Mouse (Mus musculus): ENCODE measurements around the gene Klk1b1. TPM values are rescaled to one million over a fixed set of nuclear protein-coding genes. Genes with fewer than 3 reads are reported as not detected.
"Not testable (repeated sequence)": the region's sequence is repeated elsewhere in the genome, so short reads cannot be mapped to it uniquely, and the experiment has no call there.

Klk1b1 gene
- polyA plus RNA-seq, 1 experiment from 2014 or later = not detected

DNA sequence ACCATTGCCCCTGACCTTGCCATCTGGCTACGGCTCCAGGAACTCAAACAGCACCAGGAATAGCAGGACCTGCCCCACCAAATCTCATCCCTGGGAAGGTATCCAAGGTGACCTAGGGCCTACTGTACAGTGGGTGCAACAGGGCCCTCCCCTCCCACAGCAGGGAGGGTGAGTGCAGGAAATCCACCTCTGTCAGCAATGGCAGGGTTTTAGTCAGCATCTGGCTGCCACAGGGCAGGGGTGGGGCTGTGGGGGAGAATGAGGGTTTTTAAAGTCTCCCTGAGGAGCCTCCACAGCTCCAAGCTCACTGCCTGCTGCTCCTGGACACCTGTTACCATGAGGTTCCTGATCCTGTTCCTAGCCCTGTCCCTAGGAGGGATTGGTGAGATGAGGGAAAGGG, 9.2 kb downstream of the Klk1b1 start, which contains the start of gene Klk1b9:
Gene Klk1b9 (plus strand): TSS at position 301 of the 400 bp plus-strand sequence.
- H3K4me1 ChIP-seq (replicated peaks; ENCODE audit: control insufficient read depth, insufficient read depth, low read length); H3K36me3 ChIP-seq (ENCODE audit: control insufficient read depth, insufficient read depth, low read length); H3K9ac ChIP-seq (ENCODE audit: low read length); H3K4me2 ChIP-seq (ENCODE audit: low read depth, low read length); ATAC-seq (ENCODE audit: low read depth); H3K4me3 ChIP-seq (ENCODE audit: low read length); H3K27ac ChIP-seq (ENCODE audit: low read length); H3K27me3 ChIP-seq (ENCODE audit: control insufficient read depth, insufficient read depth, low read depth, low read length); H3K9me3 ChIP-seq (ENCODE audit: control insufficient read depth, low read length): not testable (repeated sequence)
- WGBS = 58% methylated on average over 1 of the region's 1 CpGs

DNA sequence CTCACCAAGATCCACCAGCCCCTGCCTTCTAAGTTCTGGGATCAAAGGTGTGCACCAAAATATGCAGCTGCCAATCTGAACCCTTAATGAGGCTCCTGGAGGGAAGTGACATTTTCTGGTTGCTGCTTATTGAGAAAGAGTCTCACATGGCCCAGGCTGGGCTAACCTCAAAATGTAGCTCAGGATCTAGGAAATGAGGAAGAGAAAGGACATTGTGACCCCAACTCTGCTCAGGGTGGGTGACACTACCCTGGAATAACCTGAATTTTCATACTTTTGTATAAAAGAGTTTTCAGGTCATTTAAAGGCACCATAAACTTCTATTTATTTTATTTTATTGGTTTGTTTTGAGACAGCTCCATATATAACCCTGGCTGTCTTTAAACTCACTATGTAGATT, 19.1 kb downstream of the Klk1b1 start:
- no peak for ATAC-seq (ENCODE audit: low read depth)
- H3K27ac ChIP-seq (ENCODE audit: low read length) = no peak overlapping the region
- no peaks in the 10 kb centered on the region for H3K4me1 ChIP-seq (replicated peaks; ENCODE audit: control insufficient read depth, insufficient read depth, low read length)

DNA sequence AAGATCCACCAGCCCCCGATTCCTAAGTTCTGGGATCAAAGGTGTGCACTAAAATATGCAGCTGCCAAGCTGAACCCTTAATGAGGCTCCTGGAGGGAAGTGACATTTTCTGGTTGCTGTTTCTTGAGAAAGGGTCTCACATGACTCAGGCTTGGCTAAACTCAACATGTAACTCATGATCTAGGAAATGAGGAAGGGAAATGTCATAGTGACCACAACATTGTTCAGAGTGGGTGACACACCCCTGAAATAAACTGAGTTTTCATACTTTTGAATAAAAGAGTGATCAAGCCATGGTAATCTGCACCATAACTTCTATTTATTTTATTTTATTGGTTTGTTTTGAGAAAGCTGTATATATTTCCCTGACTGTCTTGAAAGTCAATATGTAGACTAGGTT, 28.3 kb downstream of the Klk1b1 start:
- not testable (repeated sequence) for H3K9ac ChIP-seq (ENCODE audit: low read length); H3K4me2 ChIP-seq (ENCODE audit: low read depth, low read length); H3K4me3 ChIP-seq (ENCODE audit: low read length); H3K27me3 ChIP-seq (ENCODE audit: control insufficient read depth, insufficient read depth, low read depth, low read length); H3K4me1 ChIP-seq (replicated peaks; ENCODE audit: control insufficient read depth, insufficient read depth, low read length); H3K9me3 ChIP-seq (ENCODE audit: control insufficient read depth, low read length); H3K27ac ChIP-seq (ENCODE audit: low read length); ATAC-seq (ENCODE audit: low read depth); H3K36me3 ChIP-seq (ENCODE audit: control insufficient read depth, insufficient read depth, low read length)
- WGBS = 32% methylated on average over 1 of the region's 1 CpGs

More for the DNA sequence above, 19.1 kb downstream of the Klk1b1 start:
- Histone ChIP-seq H3K36me3 (ENCODE audit: control insufficient read depth, insufficient read depth, low read length) (no peaks in the 10 kb centered on the region), H3K4me3 (ENCODE audit: low read length) (no peak overlapping the region), H3K9ac (ENCODE audit: low read length) (no peak overlapping the region), H3K27me3 (ENCODE audit: control insufficient read depth, insufficient read depth, low read depth, low read length) (no peaks in the 10 kb centered on the region), H3K9me3 (ENCODE audit: control insufficient read depth, low read length) (no peaks in the 10 kb centered on the region), H3K4me2 (ENCODE audit: low read depth, low read length) (no peak overlapping the region)

DNA sequence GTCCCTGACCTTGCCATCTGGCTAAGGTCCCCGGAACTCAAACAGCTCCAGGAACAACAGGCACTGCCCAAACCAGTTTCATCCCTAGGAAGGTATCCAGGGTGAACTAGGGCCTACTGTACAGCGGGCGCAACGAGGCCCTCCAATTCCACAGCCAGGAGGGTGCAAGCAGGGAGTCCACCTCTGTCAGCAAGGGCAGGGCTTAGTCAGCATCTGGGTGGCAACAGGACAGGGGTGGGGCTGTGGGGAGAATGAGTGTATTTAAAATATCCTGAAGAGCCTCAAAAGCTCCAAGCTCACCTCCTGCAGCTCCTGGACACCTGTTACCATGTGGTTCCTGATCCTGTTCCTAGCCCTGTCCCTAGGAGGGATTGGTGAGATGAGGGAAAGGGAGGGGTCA, 29.0 kb downstream of the Klk1b1 start, which contains the start of gene Klk1b11:
Gene Klk1b11 (plus strand): TSS at position 301 of the 400 bp plus-strand sequence.
- not testable (repeated sequence) for H3K9me3 ChIP-seq (ENCODE audit: control insufficient read depth, low read length); H3K4me3 ChIP-seq (ENCODE audit: low read length); H3K36me3 ChIP-seq (ENCODE audit: control insufficient read depth, insufficient read depth, low read length); H3K27me3 ChIP-seq (ENCODE audit: control insufficient read depth, insufficient read depth, low read depth, low read length); H3K4me2 ChIP-seq (ENCODE audit: low read depth, low read length); H3K27ac ChIP-seq (ENCODE audit: low read length); H3K4me1 ChIP-seq (replicated peaks; ENCODE audit: control insufficient read depth, insufficient read depth, low read length); H3K9ac ChIP-seq (ENCODE audit: low read length); ATAC-seq (ENCODE audit: low read depth)
- 65% methylated on average over 4 of the region's 4 CpGs for WGBS

DNA sequence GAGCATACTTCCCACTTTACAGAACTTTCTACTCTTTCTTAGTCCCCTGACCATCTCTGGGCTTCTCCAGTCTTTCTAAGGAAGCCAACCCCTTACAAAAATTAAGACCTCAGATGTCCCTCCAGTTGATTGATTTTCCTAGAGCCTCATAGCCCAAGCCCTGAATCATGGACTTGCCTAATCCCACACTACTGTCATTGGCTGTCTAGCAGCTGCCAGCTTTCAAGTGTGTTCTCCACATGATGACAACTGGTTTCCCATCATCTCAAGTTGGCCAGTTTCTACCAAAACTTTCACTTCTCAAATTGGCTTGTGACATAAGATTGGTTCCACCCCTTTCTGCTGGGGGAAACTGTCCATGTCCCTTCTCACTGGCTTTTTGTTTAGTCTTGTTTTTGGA, 38.3 kb downstream of the Klk1b1 start:
- ATAC-seq (ENCODE audit: low read depth) = no peak
- no peaks in the 10 kb centered on the region for H3K4me1 ChIP-seq (replicated peaks; ENCODE audit: control insufficient read depth, insufficient read depth, low read length)
- H3K9ac ChIP-seq (ENCODE audit: low read length) = no peak overlapping the region
- H3K4me2 ChIP-seq (ENCODE audit: low read depth, low read length) = no peak overlapping the region
- no peak overlapping the region for H3K27ac ChIP-seq (ENCODE audit: low read length)
- no peaks in the 10 kb centered on the region for H3K27me3 ChIP-seq (ENCODE audit: control insufficient read depth, insufficient read depth, low read depth, low read length)
- no peak overlapping the region for H3K4me3 ChIP-seq (ENCODE audit: low read length)
- no peaks in the 10 kb centered on the region for H3K9me3 ChIP-seq (ENCODE audit: control insufficient read depth, low read length)
- H3K36me3 ChIP-seq (ENCODE audit: control insufficient read depth, insufficient read depth, low read length) = no peaks in the 10 kb centered on the region

DNA sequence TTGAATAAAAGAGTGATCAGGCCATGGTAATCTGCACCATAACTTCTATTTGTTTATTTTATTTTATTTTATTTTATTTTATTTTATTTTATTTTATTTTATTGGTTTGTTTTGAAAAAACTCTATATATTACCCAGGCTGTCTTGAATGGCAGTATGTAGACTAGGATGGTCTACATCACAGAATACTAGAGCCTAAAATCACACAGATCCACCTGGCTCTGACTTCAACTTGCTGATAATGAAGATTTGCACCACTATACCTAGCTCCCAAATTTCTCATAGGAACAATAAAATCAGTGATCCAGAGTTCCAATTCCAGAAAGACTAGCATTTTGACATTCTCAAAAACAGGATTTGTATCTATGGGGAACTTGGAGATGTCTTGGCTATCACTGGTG, 45.3 kb downstream of the Klk1b1 start, which contains the start of gene Klk1b26:
Gene Klk1b26 (plus strand): TSS at position 301 of the 400 bp plus-strand sequence.
- H3K4me1 ChIP-seq (replicated peaks; ENCODE audit: control insufficient read depth, insufficient read depth, low read length); H3K27ac ChIP-seq (ENCODE audit: low read length); H3K4me3 ChIP-seq (ENCODE audit: low read length); H3K4me2 ChIP-seq (ENCODE audit: low read depth, low read length); ATAC-seq (ENCODE audit: low read depth); H3K36me3 ChIP-seq (ENCODE audit: control insufficient read depth, insufficient read depth, low read length); H3K9me3 ChIP-seq (ENCODE audit: control insufficient read depth, low read length); H3K27me3 ChIP-seq (ENCODE audit: control insufficient read depth, insufficient read depth, low read depth, low read length); H3K9ac ChIP-seq (ENCODE audit: low read length): not testable (repeated sequence)

DNA sequence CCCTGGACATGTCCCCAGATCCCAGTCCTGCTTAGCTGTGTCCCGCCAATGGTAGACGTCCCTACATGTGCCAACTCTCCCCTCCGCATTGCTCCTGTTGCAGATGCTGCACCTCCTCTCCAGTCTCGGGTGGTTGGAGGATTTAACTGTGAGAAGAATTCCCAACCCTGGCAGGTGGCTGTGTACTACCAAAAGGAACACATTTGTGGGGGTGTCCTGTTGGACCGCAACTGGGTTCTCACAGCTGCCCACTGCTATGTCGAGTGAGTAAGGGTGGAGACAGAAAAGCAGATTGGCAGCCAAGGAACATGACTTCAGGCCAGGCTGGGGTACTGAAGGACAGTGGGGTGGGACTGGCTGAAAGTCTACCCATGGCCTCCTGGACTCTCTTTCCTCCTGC, 48.1 kb downstream of the Klk1b1 start:
- H3K4me1 ChIP-seq (replicated peaks; ENCODE audit: control insufficient read depth, insufficient read depth, low read length); H3K4me2 ChIP-seq (ENCODE audit: low read depth, low read length); H3K27ac ChIP-seq (ENCODE audit: low read length); H3K9ac ChIP-seq (ENCODE audit: low read length); H3K9me3 ChIP-seq (ENCODE audit: control insufficient read depth, low read length); H3K27me3 ChIP-seq (ENCODE audit: control insufficient read depth, insufficient read depth, low read depth, low read length); H3K4me3 ChIP-seq (ENCODE audit: low read length); ATAC-seq (ENCODE audit: low read depth); H3K36me3 ChIP-seq (ENCODE audit: control insufficient read depth, insufficient read depth, low read length): not testable (repeated sequence)
- 76% methylated on average over 6 of the region's 6 CpGs for WGBS

DNA sequence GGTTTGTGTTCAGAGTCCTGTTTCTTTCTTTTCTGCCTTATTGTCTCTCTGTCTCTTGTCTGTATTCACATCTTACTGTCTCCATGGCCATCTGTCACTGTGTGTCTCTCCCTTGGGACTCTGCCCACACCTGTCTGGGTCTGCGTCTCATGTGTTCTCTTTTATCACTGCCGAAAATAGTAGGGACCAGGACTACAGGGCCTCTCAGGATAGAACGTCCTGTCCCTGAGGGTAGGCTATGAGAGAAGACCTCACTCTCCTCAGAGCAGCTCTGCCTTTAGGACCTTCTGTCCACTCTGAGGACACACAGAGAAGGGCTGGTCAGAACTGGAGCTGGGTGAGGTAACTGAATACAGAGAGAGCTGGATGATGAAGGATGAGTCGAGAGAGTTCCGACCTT, 48.5 kb downstream of the Klk1b1 start:
- Histone ChIP-seq H3K27ac (ENCODE audit: low read length) (no peak overlapping the region), H3K4me3 (ENCODE audit: low read length) (no peak overlapping the region), H3K4me2 (ENCODE audit: low read depth, low read length) (no peak overlapping the region), H3K27me3 (ENCODE audit: control insufficient read depth, insufficient read depth, low read depth, low read length) (no peaks in the 10 kb centered on the region), H3K9ac (ENCODE audit: low read length) (no peak overlapping the region), H3K4me1 (replicated peaks; ENCODE audit: control insufficient read depth, insufficient read depth, low read length) (no peaks in the 10 kb centered on the region), H3K36me3 (ENCODE audit: control insufficient read depth, insufficient read depth, low read length) (no peaks in the 10 kb centered on the region), H3K9me3 (ENCODE audit: control insufficient read depth, low read length) (no peaks in the 10 kb centered on the region)
- WGBS = 85% methylated on average over 5 of the region's 5 CpGs
- no peak for ATAC-seq (ENCODE audit: low read depth)

Data from lung, embryonic 16.5 days (tissue).